Mouse (Mus musculus): Measurements from ENCODE around the gene March1. TPM values are rescaled to one million over a fixed set of nuclear protein-coding genes. Genes with fewer than 3 reads are reported as not detected.

March1 gene
- polyA plus RNA-seq, 1 experiment from 2014 or later, result 0.65 TPM

DNA sequence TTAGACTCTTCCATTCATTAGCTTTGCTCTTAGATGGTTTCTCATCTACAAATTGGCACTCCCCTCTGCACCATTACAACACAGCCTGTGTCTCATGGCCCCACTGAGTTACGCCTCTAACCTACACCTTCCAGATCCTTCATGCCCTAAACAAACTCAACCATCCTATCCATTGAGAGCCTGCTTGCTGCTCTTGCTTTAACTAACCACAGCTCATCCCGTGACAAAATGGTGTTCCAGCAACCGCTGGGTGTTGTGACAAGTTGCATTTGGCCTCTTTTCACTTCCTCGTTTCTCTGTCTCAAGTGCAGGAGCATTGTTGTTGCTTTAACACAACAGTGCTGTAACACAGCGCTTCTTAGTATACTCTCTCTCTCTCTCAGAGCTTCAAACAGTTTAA lies 826.4 kb downstream of the March1 start:
- no peak overlapping the region for H3K4me3 ChIP-seq
- no peak overlapping the region for H3K27ac ChIP-seq
- no peak for ATAC-seq (ENCODE audit: low FRiP score, low read depth)
- H3K27me3 ChIP-seq, result no peaks in the 10 kb centered on the region
- no peaks in the 10 kb centered on the region for H3K9me3 ChIP-seq
- 81% methylated on average over 5 of the region's 5 CpGs for WGBS
- no peak overlapping the region for H3K9ac ChIP-seq
- no peaks in the 10 kb centered on the region for H3K4me1 ChIP-seq
- H3K4me2 ChIP-seq (replicated peaks), result no peak overlapping the region
- H3K36me3 ChIP-seq, result no peaks in the 10 kb centered on the region

DNA sequence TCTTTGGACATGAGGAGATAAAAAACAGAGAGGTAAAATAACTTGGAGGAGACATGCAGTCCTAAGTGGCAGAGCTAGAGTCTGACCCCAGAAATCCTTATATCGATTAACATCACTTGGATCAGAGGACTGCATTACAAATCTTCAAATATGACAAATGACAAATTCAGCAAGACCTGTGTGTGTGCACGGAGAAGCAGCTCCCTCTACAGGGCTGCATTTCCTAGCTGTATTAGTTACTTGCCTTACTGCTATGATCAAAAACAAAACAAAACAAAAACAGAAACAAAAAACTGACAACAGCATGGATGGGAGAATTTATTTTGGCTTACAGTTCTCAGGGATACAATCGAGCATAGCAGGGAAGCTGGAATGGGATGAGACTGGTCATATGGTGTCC lies 827.7 kb downstream of the March1 start:
- Histone ChIP-seq H3K4me2 (replicated peaks) (no peak overlapping the region), H3K9me3 (no peaks in the 10 kb centered on the region), H3K27ac (no peak overlapping the region), H3K4me1 (no peaks in the 10 kb centered on the region), H3K4me3 (no peak overlapping the region), H3K9ac (no peak overlapping the region), H3K27me3 (no peaks in the 10 kb centered on the region), H3K36me3 (no peaks in the 10 kb centered on the region)
- 70% methylated on average over 3 of the region's 3 CpGs for WGBS
- ATAC-seq (ENCODE audit: low FRiP score, low read depth), result no peak

DNA sequence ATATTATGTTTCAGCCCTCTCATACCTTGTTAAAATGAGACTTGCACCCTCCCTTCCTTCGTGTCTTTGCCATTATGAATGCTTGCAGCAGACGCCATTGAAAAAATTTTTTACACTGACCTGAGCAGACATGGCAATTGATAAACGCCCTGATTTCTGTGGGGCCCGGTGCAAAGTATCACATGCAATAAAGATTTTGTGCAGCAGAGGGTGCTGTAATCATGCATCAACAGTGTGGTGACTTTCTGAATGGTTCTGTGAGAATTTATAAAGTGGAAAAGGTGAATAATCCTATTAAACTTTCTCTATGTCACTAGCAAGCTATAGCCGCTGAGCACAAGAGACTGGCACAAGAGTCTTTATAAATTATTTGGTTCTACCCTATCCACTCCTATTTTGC lies 833.0 kb downstream of the March1 start:
- Histone ChIP-seq H3K36me3 (no peaks in the 10 kb centered on the region), H3K27me3 (no peaks in the 10 kb centered on the region), H3K27ac (no peak overlapping the region), H3K9ac (no peak overlapping the region), H3K4me3 (no peak overlapping the region), H3K9me3 (no peaks in the 10 kb centered on the region), H3K4me1 (no peaks in the 10 kb centered on the region), H3K4me2 (replicated peaks) (no peak overlapping the region)
- WGBS, result 24% methylated on average over 5 of the region's 5 CpGs
- no peak for ATAC-seq (ENCODE audit: low FRiP score, low read depth)

DNA sequence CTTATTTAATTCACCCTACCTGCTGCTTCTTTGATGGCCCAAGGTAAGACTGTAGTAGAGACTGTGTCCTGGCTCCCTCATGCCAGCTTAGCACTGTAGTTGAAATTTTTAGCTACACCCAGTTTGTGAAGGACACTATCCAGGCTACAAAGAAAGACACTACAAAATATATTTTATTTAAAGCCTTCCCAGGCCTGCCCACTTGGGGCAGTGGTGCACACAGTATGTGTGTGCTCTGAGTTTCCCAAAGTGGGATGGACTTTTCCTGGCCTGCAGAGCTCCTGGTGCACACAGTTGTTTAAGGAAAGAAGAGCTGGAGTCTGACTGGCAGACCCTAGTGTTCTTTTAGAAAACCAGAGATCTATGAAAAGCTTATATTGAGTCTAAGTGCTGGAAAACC lies 839.4 kb downstream of the March1 start:
- ATAC-seq (ENCODE audit: low FRiP score, low read depth), result no peak

DNA sequence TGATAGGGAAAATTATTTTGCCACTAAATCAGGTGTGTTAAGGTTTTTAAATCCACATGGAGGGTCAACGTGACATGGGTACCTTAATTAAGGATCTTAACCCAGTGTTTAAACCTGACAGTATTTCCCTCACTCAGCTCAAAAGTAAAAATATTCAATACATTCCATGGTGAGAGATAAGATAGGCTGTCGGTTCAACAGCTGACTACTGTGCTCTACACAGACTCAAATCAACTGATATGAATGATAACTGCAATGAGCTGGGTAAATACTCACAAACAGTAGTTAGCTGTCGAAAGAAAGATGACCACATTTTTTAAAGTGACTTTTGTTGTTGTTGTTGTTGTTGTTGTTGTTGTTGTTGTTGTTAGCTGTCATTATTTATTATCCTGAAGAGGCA lies 852.1 kb downstream of the March1 start:
- Histone ChIP-seq H3K27me3 (no peaks in the 10 kb centered on the region), H3K9ac (no peak overlapping the region), H3K4me1 (no peaks in the 10 kb centered on the region), H3K4me3 (no peak overlapping the region), H3K27ac (no peak overlapping the region), H3K4me2 (replicated peaks) (no peak overlapping the region), H3K36me3 (no peaks in the 10 kb centered on the region), H3K9me3 (no peaks in the 10 kb centered on the region)
- WGBS, result 85% methylated on average over 3 of the region's 3 CpGs
- no peak for ATAC-seq (ENCODE audit: low FRiP score, low read depth)

More for the DNA sequence above, 839.4 kb downstream of the March1 start:
- H3K4me2 ChIP-seq (replicated peaks), result no peak overlapping the region
- no peak overlapping the region for H3K4me3 ChIP-seq
- H3K27me3 ChIP-seq, result no peaks in the 10 kb centered on the region
- no peak overlapping the region for H3K9ac ChIP-seq
- no peak overlapping the region for H3K27ac ChIP-seq
- H3K4me1 ChIP-seq, result no peaks in the 10 kb centered on the region
- no peaks in the 10 kb centered on the region for H3K36me3 ChIP-seq
- H3K9me3 ChIP-seq, result no peaks in the 10 kb centered on the region

DNA sequence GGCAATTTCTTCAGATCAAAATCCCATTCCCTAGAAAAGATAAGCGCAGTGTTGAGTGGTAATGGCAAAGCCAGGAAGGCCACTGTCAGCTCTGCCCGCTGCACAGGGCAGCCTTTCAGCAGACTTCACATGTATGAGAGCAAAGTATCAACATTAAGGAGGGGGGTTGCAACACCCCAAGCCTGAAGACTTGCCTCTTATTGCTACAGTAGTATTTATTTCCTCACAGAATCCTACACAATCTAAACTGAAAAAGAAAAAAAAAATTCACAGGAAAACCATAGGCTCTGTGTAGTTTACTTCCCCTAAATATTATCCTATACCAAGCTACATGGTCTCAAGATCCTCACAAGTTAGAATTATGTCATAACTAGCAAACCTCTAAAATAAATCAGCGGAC lies 859.2 kb downstream of the March1 start:
- no peak for ATAC-seq (ENCODE audit: low FRiP score, low read depth)
- Histone ChIP-seq H3K9me3 (no peaks in the 10 kb centered on the region), H3K4me3 (no peak overlapping the region), H3K27ac (no peak overlapping the region), H3K9ac (no peak overlapping the region), H3K36me3 (peaks cover 59% of the 10 kb centered on the region), H3K27me3 (no peaks in the 10 kb centered on the region), H3K4me2 (replicated peaks) (no peak overlapping the region), H3K4me1 (no peaks in the 10 kb centered on the region)
- WGBS, result 94% methylated on average over 3 of the region's 3 CpGs

DNA sequence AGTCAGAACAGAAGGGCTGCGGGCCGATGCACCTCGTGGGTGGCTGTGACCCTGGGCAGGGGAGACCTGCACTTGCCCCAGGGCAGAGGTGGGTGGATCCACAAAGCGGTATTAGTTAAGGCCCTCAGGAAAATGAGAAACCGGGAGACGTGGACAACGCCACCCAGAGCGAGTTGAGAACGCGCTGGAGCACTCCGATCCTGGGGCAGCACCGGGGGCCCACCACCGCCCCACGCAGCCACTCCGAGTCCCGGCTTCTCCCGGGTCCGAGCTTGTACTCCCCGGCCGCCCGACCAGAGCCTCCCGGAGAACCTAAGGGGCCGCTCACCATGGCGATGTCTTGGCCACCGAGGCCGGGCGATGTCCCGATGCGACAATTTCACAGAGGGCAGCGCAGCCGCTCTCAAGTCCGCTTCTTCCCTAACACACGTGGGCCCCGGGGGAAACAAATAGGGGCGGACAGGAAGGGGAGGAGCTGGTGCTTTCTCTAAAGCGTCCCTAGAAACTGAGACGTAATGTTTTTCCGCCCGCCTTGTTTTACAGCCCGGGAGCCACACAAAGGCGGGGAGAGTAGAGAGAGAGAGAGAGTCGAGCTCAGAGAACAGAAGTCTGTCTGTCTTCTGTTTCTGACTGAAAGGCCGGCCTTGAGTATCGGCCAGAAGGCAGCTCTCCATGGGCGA lies 868.5 kb downstream of the March1 start, which contains the start of gene Tma16:
Tma16 (minus strand) TSS at position 447 of the 680 bp plus-strand sequence.
- Histone ChIP-seq H3K27ac (no peak within 1 kb of the TSS), H3K4me2 (replicated peaks) (peak within 1 kb of the TSS; percentile 69), H3K27me3 (no peaks in the 10 kb centered on the region), H3K9ac (peak within 1 kb of the TSS; percentile 88), H3K4me1 (0 out of 2 replicates have a peak, but pooled peaks cover 10% of the 10 kb centered on the region), H3K36me3 (peaks cover 21% of the 10 kb centered on the region), H3K9me3 (no peaks in the 10 kb centered on the region), H3K4me3 (peak within 1 kb of the TSS; percentile 94)
- peak; percentile 96 for ATAC-seq (ENCODE audit: low FRiP score, low read depth)
- under 1% methylated on average over 45 of the region's 45 CpGs for WGBS

DNA sequence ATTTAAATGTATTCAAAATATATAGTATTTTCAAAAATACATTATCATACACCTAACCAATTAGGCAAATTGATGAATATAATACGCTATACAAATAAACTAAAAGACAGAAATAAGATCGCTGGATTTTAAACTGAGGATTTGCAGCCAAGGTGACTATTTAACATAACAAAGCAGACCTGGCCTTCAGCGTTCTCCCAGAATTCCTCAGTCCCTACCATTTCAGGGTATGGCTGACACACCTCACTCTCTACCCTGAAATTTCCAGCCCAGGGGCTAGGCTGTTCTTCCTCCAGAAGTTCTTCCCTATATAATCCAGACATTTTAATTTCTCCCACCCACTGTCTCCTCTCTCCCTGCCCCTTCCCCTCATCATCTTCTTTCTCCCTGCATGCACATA lies 870.9 kb downstream of the March1 start:
- ATAC-seq (ENCODE audit: low FRiP score, low read depth), result no peak
- H3K4me3 ChIP-seq, result no peak overlapping the region
- H3K4me1 ChIP-seq, result 0 out of 2 replicates have a peak, but pooled peaks cover 10% of the 10 kb centered on the region
- 50% methylated on average over 3 of the region's 3 CpGs for WGBS
- no peak overlapping the region for H3K4me2 ChIP-seq (replicated peaks)
- H3K9ac ChIP-seq, result no peak overlapping the region
- no peak overlapping the region for H3K27ac ChIP-seq
- 0 out of 2 replicates have a peak, but pooled peaks cover 3% of the 10 kb centered on the region for H3K36me3 ChIP-seq
- H3K27me3 ChIP-seq, result no peaks in the 10 kb centered on the region
- no peaks in the 10 kb centered on the region for H3K9me3 ChIP-seq

DNA sequence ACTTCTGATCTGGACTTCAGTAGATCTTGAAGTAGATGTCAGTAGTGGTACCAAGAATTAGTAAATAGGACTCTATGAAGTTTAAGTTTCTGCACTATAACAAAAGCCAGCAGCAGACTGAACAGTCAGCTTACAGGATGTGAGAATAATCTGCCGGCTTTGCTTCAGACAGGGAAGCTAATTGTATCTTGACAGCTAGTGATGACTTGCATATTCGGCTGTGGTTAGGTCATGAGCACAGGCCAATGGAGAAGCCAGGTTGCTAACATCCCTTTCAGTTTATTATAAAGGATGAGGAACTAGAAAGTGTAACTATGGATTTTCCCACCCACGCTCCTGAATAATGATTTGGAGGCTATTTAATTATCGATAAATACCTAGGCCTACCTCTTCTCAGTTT lies 872.9 kb downstream of the March1 start:
- Histone ChIP-seq H3K27ac (no peak overlapping the region), H3K4me1 (0 out of 2 replicates have a peak, but pooled peaks cover under 1% of the 10 kb centered on the region), H3K36me3 (no peaks in the 10 kb centered on the region), H3K4me2 (replicated peaks) (no peak overlapping the region), H3K4me3 (no peak overlapping the region), H3K27me3 (no peaks in the 10 kb centered on the region), H3K9me3 (no peaks in the 10 kb centered on the region), H3K9ac (no peak overlapping the region)
- ATAC-seq (ENCODE audit: low FRiP score, low read depth), result no peak
- 86% methylated on average over 4 of the region's 4 CpGs for WGBS

DNA sequence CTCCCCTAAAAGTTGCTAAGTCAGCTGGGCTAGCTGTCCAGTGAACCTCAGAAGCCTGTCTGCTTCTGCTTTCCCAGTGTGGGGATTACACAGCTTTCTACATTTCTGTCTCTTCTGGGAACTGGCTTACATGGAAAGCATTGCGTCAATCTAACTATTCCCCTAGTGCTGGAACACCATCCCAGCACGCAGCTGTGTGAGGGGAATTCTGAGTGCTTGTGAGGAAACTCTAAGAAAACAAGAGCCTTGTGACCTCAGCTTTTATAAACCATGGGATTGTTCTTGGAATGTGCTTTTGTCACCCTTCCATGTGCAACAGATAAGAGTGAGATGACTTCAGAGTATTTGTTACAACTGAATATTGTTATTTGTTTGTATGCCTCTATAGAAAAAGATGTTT lies 876.8 kb downstream of the March1 start:
- no peak overlapping the region for H3K4me2 ChIP-seq (replicated peaks)
- 76% methylated on average over 2 of the region's 2 CpGs for WGBS
- H3K4me1 ChIP-seq, result no peaks in the 10 kb centered on the region
- H3K4me3 ChIP-seq, result no peak overlapping the region
- H3K36me3 ChIP-seq, result no peaks in the 10 kb centered on the region
- no peak overlapping the region for H3K27ac ChIP-seq
- no peak overlapping the region for H3K9ac ChIP-seq
- no peaks in the 10 kb centered on the region for H3K9me3 ChIP-seq
- peaks cover 5% of the 10 kb centered on the region; the same call in 1 of the 2 replicates for H3K27me3 ChIP-seq
- ATAC-seq (ENCODE audit: low FRiP score, low read depth), result no peak

DNA sequence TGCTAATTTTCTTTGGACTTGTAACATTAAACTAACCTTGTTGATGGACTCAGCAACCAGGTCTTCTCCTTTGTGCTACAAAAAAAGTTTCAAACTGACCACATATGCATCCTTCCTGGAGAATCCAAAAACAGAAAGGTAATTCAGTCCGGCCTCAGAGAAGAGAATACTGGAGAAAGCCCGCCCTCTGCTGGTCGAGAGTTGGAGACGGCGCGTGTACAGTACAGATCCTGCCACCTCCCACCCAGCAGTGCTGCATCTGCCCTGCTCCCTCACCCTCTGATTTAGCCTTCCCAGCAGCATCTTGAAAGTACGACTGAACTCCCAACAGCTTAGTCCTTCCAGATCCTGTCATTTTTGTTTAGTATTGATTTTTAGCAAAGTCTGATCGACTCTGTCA lies 878.0 kb downstream of the March1 start:
- H3K9ac ChIP-seq, result no peak overlapping the region
- peaks cover 5% of the 10 kb centered on the region; the same call in 1 of the 2 replicates for H3K27me3 ChIP-seq
- no peaks in the 10 kb centered on the region for H3K9me3 ChIP-seq
- WGBS, result 7% methylated on average over 8 of the region's 8 CpGs
- H3K4me1 ChIP-seq, result no peaks in the 10 kb centered on the region
- peak; percentile 61; the same call in 1 of the 2 replicates for ATAC-seq (ENCODE audit: low FRiP score, low read depth)
- H3K27ac ChIP-seq, result no peak overlapping the region
- H3K4me3 ChIP-seq, result no peak overlapping the region
- H3K4me2 ChIP-seq (replicated peaks), result no peak overlapping the region
- H3K36me3 ChIP-seq, result no peaks in the 10 kb centered on the region

DNA sequence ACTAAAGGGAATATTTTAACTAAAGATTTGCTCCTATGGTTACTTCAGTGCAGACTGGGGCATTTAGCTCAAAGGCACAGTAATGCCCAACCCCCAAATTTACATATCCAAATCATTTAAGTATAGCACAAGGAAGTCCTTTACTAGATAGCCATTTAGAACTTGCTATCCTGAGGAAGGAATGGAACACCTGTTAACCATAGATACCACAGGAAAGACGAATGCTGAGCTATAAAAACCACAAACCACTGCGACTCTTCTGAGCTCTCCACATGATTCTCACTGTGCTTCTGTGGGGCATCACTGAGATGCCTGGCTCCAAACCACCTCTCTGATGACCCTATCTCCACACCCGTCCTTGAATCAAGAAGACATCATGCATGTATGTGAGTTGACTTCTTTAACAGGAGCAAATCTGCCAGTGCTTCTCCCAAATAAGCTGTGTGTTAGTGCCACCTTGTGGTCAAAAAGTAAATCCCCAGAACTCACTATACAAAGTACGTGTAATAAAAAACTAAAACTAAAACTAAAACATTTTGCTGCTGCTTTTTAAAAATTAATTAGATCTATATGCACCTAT lies 879.4 kb downstream of the March1 start:
- no peak overlapping the region for H3K27ac ChIP-seq
- H3K4me3 ChIP-seq, result no peak overlapping the region
- ATAC-seq (ENCODE audit: low FRiP score, low read depth), result no peak
- no peaks in the 10 kb centered on the region for H3K9me3 ChIP-seq
- H3K4me2 ChIP-seq (replicated peaks), result no peak overlapping the region
- no peaks in the 10 kb centered on the region for H3K4me1 ChIP-seq
- no peak overlapping the region for H3K9ac ChIP-seq
- H3K27me3 ChIP-seq, result peaks cover 5% of the 10 kb centered on the region; the same call in 1 of the 2 replicates
- 40% methylated on average over 4 of the region's 4 CpGs for WGBS
- no peaks in the 10 kb centered on the region for H3K36me3 ChIP-seq

DNA sequence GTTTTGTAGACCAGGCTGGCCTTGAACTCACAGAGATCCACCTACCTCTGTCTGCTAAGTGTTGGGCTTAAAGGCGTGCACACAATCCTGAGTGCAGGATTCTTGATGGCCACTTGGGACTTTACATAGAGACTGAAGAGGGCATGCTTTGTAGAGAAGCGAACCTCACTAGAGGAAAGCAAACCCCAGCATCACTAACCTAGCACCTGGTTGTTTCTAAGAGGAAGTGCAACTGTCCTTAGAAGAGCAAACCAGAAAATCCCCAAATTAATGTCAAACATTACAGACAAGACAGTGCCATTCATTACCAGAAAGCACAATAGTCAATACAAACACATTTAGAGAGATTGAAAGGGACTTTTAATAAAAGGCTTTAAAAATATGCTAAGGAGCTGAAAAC lies 885.7 kb downstream of the March1 start:
- WGBS, result 85% methylated on average over 2 of the region's 2 CpGs
- no peak overlapping the region for H3K4me2 ChIP-seq (replicated peaks)
- H3K9ac ChIP-seq, result no peak overlapping the region
- H3K4me1 ChIP-seq, result no peaks in the 10 kb centered on the region
- ATAC-seq (ENCODE audit: low FRiP score, low read depth), result no peak
- no peaks in the 10 kb centered on the region for H3K27me3 ChIP-seq
- no peak overlapping the region for H3K4me3 ChIP-seq
- H3K9me3 ChIP-seq, result no peaks in the 10 kb centered on the region
- no peak overlapping the region for H3K27ac ChIP-seq
- no peaks in the 10 kb centered on the region for H3K36me3 ChIP-seq
